ENCODE assay signal across 35 mouse cellular contexts in the genomic region with DNA sequence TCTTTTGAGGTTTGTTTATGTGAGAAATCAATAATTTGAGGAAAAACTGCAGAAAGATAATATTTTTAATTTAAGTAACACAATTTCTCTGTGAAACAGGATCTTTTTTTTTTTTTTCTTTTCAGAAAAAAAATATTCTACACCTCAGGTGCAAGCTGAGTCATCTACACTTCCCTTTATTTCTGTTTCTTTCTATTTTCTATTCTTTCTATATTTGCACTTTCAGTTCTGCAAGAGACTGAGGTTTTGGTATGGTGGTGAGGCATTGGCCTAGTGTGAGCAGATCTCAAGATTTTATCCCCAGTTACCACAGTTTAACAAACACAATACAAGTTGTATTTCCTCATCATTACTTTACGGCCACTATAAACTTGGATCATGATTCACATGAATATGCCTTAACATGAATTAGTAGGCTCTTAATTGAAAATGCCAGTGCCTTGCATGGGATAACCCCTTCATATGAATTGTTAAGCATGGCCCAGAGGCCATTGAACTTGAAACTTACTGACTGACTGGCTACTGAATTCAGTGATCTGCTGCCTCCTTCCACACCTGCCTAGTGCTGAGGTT.
"Had no signal": no experiment of that assay in that cellular context is flagged by ENCODE, and none has a peak within 500 bp of the region (broad histone marks: within the 10 kb centered on the region; RNA-seq: fewer than 3 reads in every experiment).

No protein-coding gene starts in this region.

- H3K4me1 ChIP-seq: heart, embryonic 12.5 days; heart, embryonic 13.5 days; heart, embryonic 15.5 days; hindbrain, embryonic 10.5 days; hindbrain, embryonic 12.5 days; hindbrain, embryonic 13.5 days; hindbrain, embryonic 15.5 days; intestine, embryonic 15.5 days; kidney, embryonic 15.5 days had no signal

- H3K9me3 ChIP-seq: heart, embryonic 12.5 days; heart, embryonic 13.5 days; heart, embryonic 15.5 days; hindbrain, embryonic 10.5 days; hindbrain, embryonic 12.5 days; hindbrain, embryonic 13.5 days; hindbrain, embryonic 15.5 days; intestine, embryonic 15.5 days; kidney, embryonic 15.5 days had no signal

- H3K27ac ChIP-seq: heart, embryonic 13.5 days; heart, embryonic 15.5 days; hindbrain, embryonic 10.5 days; hindbrain, embryonic 12.5 days; hindbrain, embryonic 13.5 days; hindbrain, embryonic 14.5 days; hindbrain, embryonic 15.5 days; hindbrain, postnatal 0 days; intestine, embryonic 15.5 days; kidney, embryonic 15.5 days; kidney, postnatal 0 days; layer of hippocampus, adult 2 months; left cerebral cortex, adult 2 months had no signal

- DNase-seq: heart, postnatal 10 days; heart, postnatal 14 days; heart, postnatal 36 days; heart, postnatal 4 days; kidney, adult 11 months; kidney, adult 18-20 months; kidney, adult 2 months; kidney, adult 8-10 months; kidney, adult 9 months; kidney, postnatal 10 days; kidney, postnatal 14 days; kidney, postnatal 25 days; kidney, postnatal 36 days; kidney, postnatal 4 days; layer of hippocampus, adult 9-11 months; layer of hippocampus, postnatal 36 days had no signal

- H3K9ac ChIP-seq: heart, embryonic 12.5 days; heart, embryonic 13.5 days; heart, embryonic 15.5 days; hindbrain, embryonic 12.5 days; hindbrain, embryonic 13.5 days; hindbrain, embryonic 14.5 days; hindbrain, embryonic 15.5 days; intestine, embryonic 15.5 days; kidney, embryonic 15.5 days had no signal

- H3K27me3 ChIP-seq: heart, embryonic 12.5 days; heart, embryonic 13.5 days; heart, embryonic 15.5 days; hindbrain, embryonic 12.5 days; hindbrain, embryonic 13.5 days; hindbrain, embryonic 15.5 days; intestine, embryonic 15.5 days; kidney, embryonic 15.5 days had no signal

- ATAC-seq: hindbrain, embryonic 16.5 days; hindbrain, postnatal 0 days; inflammation-experienced regulatory T-cells, adult 6 months; intestine, embryonic 15.5 days; intestine, embryonic 16.5 days; intestine, postnatal 0 days had no signal

- H3K4me2 ChIP-seq: heart, embryonic 11.5 days; heart, embryonic 12.5 days; heart, embryonic 13.5 days; heart, embryonic 15.5 days; hindbrain, embryonic 12.5 days; hindbrain, embryonic 13.5 days; hindbrain, embryonic 14.5 days; hindbrain, embryonic 15.5 days; intestine, embryonic 15.5 days; kidney, embryonic 15.5 days had no signal

- H3K36me3 ChIP-seq: heart, embryonic 12.5 days; heart, embryonic 13.5 days; heart, embryonic 15.5 days; hindbrain, embryonic 10.5 days; hindbrain, embryonic 12.5 days; hindbrain, embryonic 13.5 days; hindbrain, embryonic 15.5 days; intestine, embryonic 15.5 days; kidney, embryonic 15.5 days had no signal

- H3K4me3 ChIP-seq: heart, embryonic 12.5 days; heart, embryonic 13.5 days; heart, embryonic 15.5 days; hindbrain, embryonic 10.5 days; hindbrain, embryonic 12.5 days; hindbrain, embryonic 13.5 days; hindbrain, embryonic 15.5 days; intestine, embryonic 15.5 days; kidney, embryonic 15.5 days; layer of hippocampus, adult 2 months; left cerebral cortex, adult 2 months had no signal
